Mouse (Mus musculus): ENCODE measurements around the gene Triap1. TPM values are rescaled to one million over a fixed set of nuclear protein-coding genes. Genes with fewer than 3 reads are reported as not detected.
"Not testable (repeated sequence)": the region's sequence is repeated elsewhere in the genome, so short reads cannot be mapped to it uniquely, and the experiment has no call there.

Gene Triap1
- total and polyA plus RNA-seq, 3 experiments: 31.8 to 38.2 (median 33.7) TPM

GRCm38 (mm10) chr5:115301615-115302014, 39.4 kb upstream of the Triap1 start:
- Histone ChIP-seq H3K9ac (ENCODE audit: insufficient read depth, low read depth) (peak overlapping the region; percentile 66; the same call in 1 of the 2 replicates), H3K9me3 (replicated peaks; ENCODE audit: low read length) (peaks cover 3% of the 10 kb centered on the region), H3K79me2 (replicated peaks; ENCODE audit: control insufficient read depth, extremely low read depth, insufficient read depth, poor library complexity, severe bottlenecking) (peaks cover 18% of the 10 kb centered on the region), H3K27me3 (replicated peaks) (no peaks in the 10 kb centered on the region), H3K4me2 (ENCODE audit: insufficient read depth, low read depth, poor library complexity, severe bottlenecking) (peak overlapping the region; percentile 73), H3K27ac (ENCODE audit: insufficient read depth, low read depth) (no peak overlapping the region), H3K36me3 (replicated peaks in 1 of 2; ENCODE audit: control insufficient read depth in 1 of 2, insufficient read depth in 1 of 2, low read length in 1 of 2) (peaks cover 15 to 30% of the 10 kb centered on the region in 2 experiments), H3K4me1 (ENCODE audit: control insufficient read depth in 1 of 2, insufficient read depth in 2 of 2) (peaks cover 0 to 22% of the 10 kb centered on the region in 2 experiments; a peak in 3 of 4 replicates), H3K4me3 (replicated peaks in 1 of 3; ENCODE audit: low read depth in 2 of 3, low read length in 2 of 3, poor library complexity in 1 of 3) (peak overlapping the region; percentile 50 to 86 (median 73))
- dilution Hi-C loops (cut with MboI; ENCODE audit: extremely low pct_ligation_motif_present, extremely low pct_unique_long_range_greater_than_20kb, low sequenced_read_pairs): no loop called here
- no peak for DNase-seq (ENCODE audit: extremely low read depth)
- TF ChIP-seq JUN (IDR thresholded peaks at IDR 0.05; ENCODE audit: insufficient read depth, low read depth, low read length) (no peak), MYC (IDR thresholded peaks at IDR 0.05; ENCODE audit: low read depth, low read length) (no peak), ZMIZ1 (IDR thresholded peaks at IDR 0.05; ENCODE audit: low read depth, low read length) (no peak), TCF12 (IDR thresholded peaks at IDR 0.05; ENCODE audit: low read depth, low read length) (no peak), BHLHE40 (IDR thresholded peaks at IDR 0.05; ENCODE audit: low read depth, low read length) (no peak), EP300 (IDR thresholded peaks at IDR 0.05; ENCODE audit: low read length) (no peak), SMC3 (IDR thresholded peaks at IDR 0.05; ENCODE audit: low read depth, low read length) (no peak), KAT2A (IDR thresholded peaks at IDR 0.05; ENCODE audit: insufficient replicate concordance, low read length) (no peak), MXI1 (IDR thresholded peaks at IDR 0.05; ENCODE audit: low read depth, low read length) (no peak), USF1 (IDR thresholded peaks at IDR 0.05; ENCODE audit: low read depth, low read length) (no peak), POLR2A (IDR thresholded peaks at IDR 0.05; ENCODE audit: low read depth, low read length) (no peak), NELFE (IDR thresholded peaks at IDR 0.05; ENCODE audit: low read depth, low read length) (no peak), TBP (conservative IDR thresholded peaks at IDR 0.05; ENCODE audit: low read depth, low read length) (no peak)
- in situ Hi-C loops (cut with MboI; ENCODE audit: low pct_ligation_motif_present, low pct_unique_long_range_greater_than_20kb, low sequenced_read_pairs): loop anchor here (5.0 kb wide), 1 partner anchor 41 kb away; the partner anchor contains the start of genes Gatc and Triap1

DNA sequence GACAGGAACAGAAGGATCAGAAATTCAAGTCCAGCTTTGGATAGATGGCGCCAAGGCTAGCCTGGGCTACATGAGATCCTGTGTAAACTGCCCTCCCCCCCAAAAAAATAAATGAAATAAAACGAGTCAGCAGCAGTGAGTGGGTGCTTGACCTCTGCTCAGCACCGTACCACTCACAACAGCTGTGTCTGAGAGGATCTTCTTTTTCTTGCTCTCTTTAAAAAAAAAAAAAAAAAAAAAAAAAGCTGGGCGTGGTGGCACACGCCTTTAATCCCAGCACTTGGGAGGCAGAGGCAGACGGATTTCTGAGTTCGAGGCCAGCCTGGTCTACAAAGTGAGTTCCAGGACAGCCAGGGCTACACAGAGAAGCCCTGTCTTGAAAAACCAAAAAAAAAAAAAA, 38.8 kb upstream of the Triap1 start:
- H3K27me3 ChIP-seq (replicated peaks); H3K9me3 ChIP-seq (replicated peaks; ENCODE audit: low read length); dilution Hi-C loops (cut with MboI; ENCODE audit: extremely low pct_ligation_motif_present, extremely low pct_unique_long_range_greater_than_20kb, low sequenced_read_pairs); H3K27ac ChIP-seq (ENCODE audit: insufficient read depth, low read depth); DNase-seq (ENCODE audit: extremely low read depth); H3K9ac ChIP-seq (ENCODE audit: insufficient read depth, low read depth); H3K4me2 ChIP-seq (ENCODE audit: insufficient read depth, low read depth, poor library complexity, severe bottlenecking); H3K4me3 ChIP-seq (replicated peaks in 1 of 3; ENCODE audit: low read depth in 2 of 3, low read length in 2 of 3, poor library complexity in 1 of 3): not testable (repeated sequence)
- in situ Hi-C loops (cut with MboI; ENCODE audit: low pct_ligation_motif_present, low pct_unique_long_range_greater_than_20kb, low sequenced_read_pairs): loop anchor here (5.0 kb wide), 1 partner anchor 40 kb away; the partner anchor contains the start of genes Gatc and Triap1
- TF ChIP-seq ZNF384 (IDR thresholded peaks at IDR 0.05; ENCODE audit: low read depth, low read length): peak; percentile 51
- H3K36me3 ChIP-seq (replicated peaks in 1 of 2; ENCODE audit: control insufficient read depth in 1 of 2, insufficient read depth in 1 of 2, low read length in 1 of 2): peaks cover 12 to 25% of the 10 kb centered on the region in 2 experiments
- H3K79me2 ChIP-seq (replicated peaks; ENCODE audit: control insufficient read depth, extremely low read depth, insufficient read depth, poor library complexity, severe bottlenecking): peaks cover 18% of the 10 kb centered on the region
- H3K4me1 ChIP-seq (ENCODE audit: control insufficient read depth in 1 of 2, insufficient read depth in 2 of 2): peaks cover 0 to 22% of the 10 kb centered on the region in 2 experiments; a peak in 3 of 4 replicates

GRCm38 (mm10) chr5:115312354-115312753, 28.7 kb upstream of the Triap1 start:
- Histone ChIP-seq H3K36me3 (replicated peaks in 1 of 2; ENCODE audit: control insufficient read depth in 1 of 2, insufficient read depth in 1 of 2, low read length in 1 of 2) (peaks cover 0 to 6% of the 10 kb centered on the region in 2 experiments), H3K27ac (ENCODE audit: insufficient read depth, low read depth) (no peak overlapping the region), H3K27me3 (replicated peaks) (no peaks in the 10 kb centered on the region), H3K4me3 (replicated peaks in 1 of 3; ENCODE audit: low read depth in 2 of 3, low read length in 2 of 3, poor library complexity in 1 of 3) (no peak overlapping the region), H3K9me3 (replicated peaks; ENCODE audit: low read length) (no peaks in the 10 kb centered on the region), H3K79me2 (replicated peaks; ENCODE audit: control insufficient read depth, extremely low read depth, insufficient read depth, poor library complexity, severe bottlenecking) (no peaks in the 10 kb centered on the region), H3K9ac (ENCODE audit: insufficient read depth, low read depth) (no peak overlapping the region), H3K4me1 (ENCODE audit: control insufficient read depth in 1 of 2, insufficient read depth in 2 of 2) (peaks cover 0 to 4% of the 10 kb centered on the region in 2 experiments; a peak in 2 of 4 replicates), H3K4me2 (ENCODE audit: insufficient read depth, low read depth, poor library complexity, severe bottlenecking) (no peak overlapping the region)
- in situ Hi-C loops (cut with MboI; ENCODE audit: low pct_ligation_motif_present, low pct_unique_long_range_greater_than_20kb, low sequenced_read_pairs): no loop called here
- dilution Hi-C loops (cut with MboI; ENCODE audit: extremely low pct_ligation_motif_present, extremely low pct_unique_long_range_greater_than_20kb, low sequenced_read_pairs): no loop called here
- no peak for TF ChIP-seq JUN (IDR thresholded peaks at IDR 0.05; ENCODE audit: insufficient read depth, low read depth, low read length)
- DNase-seq (ENCODE audit: extremely low read depth): no peak

All from CH12.LX (cell line).